Mouse (Mus musculus): ENCODE data around the gene A930017K11Rik.

DNA sequence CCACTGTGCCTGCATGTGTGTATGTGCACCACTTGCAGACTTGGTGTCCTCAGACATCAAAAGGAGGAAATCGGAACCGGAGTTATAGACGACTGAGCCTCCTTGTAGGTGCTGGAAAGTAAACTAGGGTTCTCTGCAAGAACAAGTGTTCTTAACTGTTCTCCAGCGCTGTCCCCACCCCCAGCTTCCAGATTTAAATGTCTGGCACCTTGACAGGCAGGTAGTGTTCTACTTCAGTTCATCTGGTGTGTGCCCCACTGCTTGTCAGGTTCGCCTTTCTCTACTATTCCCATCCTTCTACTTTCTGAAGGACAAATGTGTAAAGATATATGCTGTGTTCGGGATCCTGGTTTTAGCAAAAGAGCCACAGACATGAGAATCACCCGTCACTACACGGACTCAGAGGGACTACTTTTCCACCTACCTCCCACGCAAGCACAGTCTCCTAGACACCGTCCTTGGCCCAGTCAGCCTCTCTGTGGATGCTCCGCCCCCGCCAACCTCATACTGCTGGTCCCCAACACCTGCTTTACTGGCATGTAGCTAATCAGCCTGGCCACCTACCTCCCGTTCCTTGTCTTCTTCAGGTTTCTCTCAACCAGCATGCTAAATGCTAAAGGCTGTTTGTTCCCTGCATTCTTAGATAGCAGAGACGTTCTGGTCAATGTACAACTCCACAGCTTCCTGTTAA is 39.0 kb downstream of the A930017K11Rik start:
- TF ChIP-seq EP300 (IDR thresholded peaks at IDR 0.05; ENCODE audit: low read length) (no peak), CTCF (conservative IDR thresholded peaks at IDR 0.05 in 1 of 2, IDR thresholded peaks at IDR 0.05 in 1 of 2; ENCODE audit: low read depth in 2 of 2, low read length in 2 of 2) (no peak), POLR2A (IDR thresholded peaks at IDR 0.05; ENCODE audit: low read depth, low read length) (no peak), MAX (IDR thresholded peaks at IDR 0.05; ENCODE audit: low read length) (no peak), MEF2A (IDR thresholded peaks at IDR 0.05; ENCODE audit: borderline replicate concordance, low read depth, low read length) (no peak), GABPA (IDR thresholded peaks at IDR 0.05; ENCODE audit: insufficient replicate concordance, low read depth, low read length) (no peak), POLR2AphosphoS2 (IDR thresholded peaks at IDR 0.05; ENCODE audit: low read depth, low read length) (no peak), RCOR1 (conservative IDR thresholded peaks at IDR 0.05; ENCODE audit: low read depth, low read length) (no peak), MXI1 (IDR thresholded peaks at IDR 0.05; ENCODE audit: low read depth, low read length) (no peak), HCFC1 (IDR thresholded peaks at IDR 0.05; ENCODE audit: low read depth, low read length) (no peak), ELF1 (IDR thresholded peaks at IDR 0.05; ENCODE audit: low read depth, low read length) (no peak), USF1 (IDR thresholded peaks at IDR 0.05; ENCODE audit: low read depth, low read length) (no peak), E2F4 (IDR thresholded peaks at IDR 0.05; ENCODE audit: insufficient replicate concordance, low read depth, low read length) (no peak), NRF1 (IDR thresholded peaks at IDR 0.05; ENCODE audit: low read depth, low read length) (no peak)

Measured in CH12.LX (cell line).